Mouse (Mus musculus) T-helper 1 cell (primary cell): Measurements from ENCODE around the gene Ufc1.

ENCODE experiments used
- in situ Hi-C: fragments of 300-600 bp; cut with MboI, MseI; formaldehyde crosslinking; loops from one replicate; pipeline ENCODE4 v1.15.1; 2025; ENCODE audit warnings: high pct_unique_total_duplicates

Ufc1 gene

DNA sequence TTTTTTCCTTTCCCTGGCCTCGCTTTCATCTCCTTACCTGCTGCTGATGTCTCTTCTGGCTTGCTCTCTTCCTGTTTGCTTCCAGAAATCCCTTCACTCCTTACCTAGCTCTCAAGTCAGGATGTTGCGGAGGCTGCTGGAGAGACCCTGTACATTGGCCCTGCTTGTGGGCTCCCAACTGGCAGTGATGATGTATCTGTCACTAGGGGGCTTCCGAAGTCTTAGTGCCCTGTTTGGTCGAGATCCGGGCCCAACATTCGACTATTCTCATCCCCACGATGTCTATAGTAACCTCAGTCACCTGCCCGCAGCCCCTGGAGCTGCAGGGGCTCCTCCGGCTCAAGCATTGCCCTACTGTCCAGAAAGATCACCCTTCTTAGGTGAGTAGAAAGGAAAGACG is 23.2 kb downstream of the Ufc1 start:
- in situ Hi-C loops: no loop called here

DNA sequence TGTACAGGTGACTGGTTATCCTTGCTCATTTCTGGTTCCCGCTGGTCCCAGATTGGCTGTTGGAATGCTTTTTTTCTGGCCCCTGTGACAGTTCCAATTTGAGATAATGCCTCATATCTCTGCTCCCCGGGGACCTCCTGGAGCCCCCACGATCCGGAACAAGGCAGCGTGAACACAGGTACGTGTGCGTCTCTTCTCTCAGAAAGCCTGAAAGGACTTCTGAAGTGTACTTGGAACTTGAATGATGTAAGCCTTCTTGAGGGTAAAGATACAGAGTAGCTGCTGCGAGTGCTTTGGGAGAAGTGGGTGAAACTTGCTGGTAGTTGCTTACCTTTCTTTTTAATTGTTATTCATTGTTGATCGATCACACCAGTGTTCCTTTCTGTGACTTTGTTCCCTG is 23.6 kb downstream of the Ufc1 start:
- in situ Hi-C loops: no loop called here

DNA sequence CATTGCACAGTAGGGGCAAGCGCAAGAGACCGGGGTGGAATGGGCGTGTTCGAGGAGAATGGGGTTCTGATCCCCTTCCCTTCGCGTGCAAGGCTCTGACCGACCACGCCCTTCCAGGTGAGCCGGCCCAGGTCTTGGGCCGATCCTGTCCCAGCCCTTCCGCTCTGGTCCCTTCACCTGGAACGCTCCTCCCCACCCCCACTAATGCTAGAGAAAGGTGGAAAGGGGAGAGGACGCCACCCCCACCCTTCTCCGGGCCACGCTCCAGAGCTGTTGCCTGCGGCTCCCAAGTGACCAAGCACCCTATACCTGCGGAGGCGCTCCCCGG is 24.3 kb downstream of the Ufc1 start:
- in situ Hi-C loops: no loop called here

- in situ Hi-C loops: no loop called here
These were observed 24.8 kb downstream of the Ufc1 start, which contains the start of gene B4galt3 for GRCm38 (mm10) chr1:171269848-171270572. Gene B4galt3 (plus strand): TSS chr1:171270328.

DNA sequence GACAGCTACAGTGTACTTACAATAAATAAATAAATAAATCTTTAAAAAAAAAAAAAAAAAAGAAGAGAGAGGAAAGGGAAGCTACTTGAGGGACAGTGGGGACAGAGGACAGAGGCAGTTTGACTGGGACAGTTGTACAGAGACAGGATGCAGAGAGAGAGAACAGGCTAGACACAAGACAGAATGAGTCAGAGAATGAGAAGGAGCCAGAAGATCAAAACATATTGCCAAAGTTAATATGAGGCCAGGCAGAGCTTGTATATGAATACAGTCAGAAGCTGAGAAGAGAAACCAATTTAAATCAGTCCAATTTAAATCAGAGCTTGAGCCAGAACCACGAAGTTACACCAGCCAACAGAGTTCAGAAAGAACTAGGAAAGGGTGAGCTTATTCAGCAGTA is 26.5 kb downstream of the Ufc1 start:
- in situ Hi-C loops: no loop called here

- in situ Hi-C loops: no loop called here
These were observed 28.7 kb downstream of the Ufc1 start for GRCm38 (mm10) chr1:171265971-171266744.

GRCm38 (mm10) chr1:171263666-171264461 is 31.0 kb downstream of the Ufc1 start:
- in situ Hi-C loops: no loop called here

DNA sequence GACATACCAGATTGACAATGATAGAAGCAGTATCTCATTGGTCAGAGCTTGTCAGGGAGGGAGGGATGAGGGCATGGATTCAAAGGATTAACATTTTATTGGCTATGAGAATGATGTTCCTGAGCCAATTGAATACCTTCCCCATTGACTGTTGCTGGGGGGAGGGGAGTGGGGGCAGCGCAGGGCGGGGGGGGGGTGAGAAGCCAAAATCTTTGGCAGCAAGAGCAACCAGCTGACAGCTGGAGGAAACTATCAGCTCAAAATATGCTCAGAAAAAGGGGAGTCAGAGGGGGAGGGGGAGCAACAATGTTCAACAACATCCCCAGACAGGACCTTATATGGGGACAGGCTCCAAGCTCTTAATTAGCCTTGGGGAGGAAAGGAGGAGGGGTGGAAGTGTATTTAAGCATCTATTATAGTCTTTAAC is 31.6 kb downstream of the Ufc1 start:
- in situ Hi-C loops: no loop called here

GRCm38 (mm10) chr1:171262594-171263130 is 32.2 kb downstream of the Ufc1 start:
- in situ Hi-C loops: no loop called here

DNA sequence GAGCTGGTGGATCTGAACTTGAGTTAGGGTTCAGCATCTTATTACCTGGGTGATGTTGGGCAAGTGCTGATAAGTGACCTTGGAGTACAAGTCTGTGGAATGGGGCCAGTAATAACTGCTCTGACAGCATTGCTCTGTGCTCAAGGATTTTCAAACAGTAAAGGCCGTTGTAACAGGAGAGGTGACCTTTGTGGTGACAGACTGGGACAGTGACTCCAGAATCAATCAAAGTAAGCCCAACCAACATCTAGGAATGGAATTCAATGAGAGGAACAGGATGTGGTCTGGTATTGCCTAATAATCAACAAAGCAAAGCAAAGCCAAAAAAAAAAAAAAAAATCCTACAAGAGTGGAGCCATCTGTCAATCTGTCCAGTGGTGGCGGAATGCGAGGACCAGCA is 34.5 kb downstream of the Ufc1 start:
- in situ Hi-C loops: no loop called here

GRCm38 (mm10) chr1:171258921-171259320 is 35.9 kb downstream of the Ufc1 start:
- in situ Hi-C loops: no loop called here

DNA sequence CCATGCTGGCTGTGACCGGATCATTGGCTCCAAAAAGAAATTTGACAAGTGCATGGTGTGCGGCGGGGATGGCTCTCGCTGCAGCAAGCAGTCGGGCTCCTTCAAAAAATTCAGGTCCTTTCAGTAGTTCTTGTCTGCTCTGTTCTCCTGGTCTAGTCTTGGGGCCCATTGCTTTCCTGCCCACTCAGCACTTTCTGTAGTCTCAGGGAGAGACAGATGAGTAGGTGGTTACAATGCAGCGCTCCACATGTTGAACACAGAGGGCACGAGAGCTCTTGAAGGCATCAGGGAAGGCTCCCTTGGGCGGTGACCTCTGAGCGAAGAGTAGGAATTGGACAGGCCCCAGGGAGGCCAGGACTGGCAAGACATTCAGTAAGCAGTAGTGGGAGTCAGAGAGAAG is 37.0 kb downstream of the Ufc1 start:
- in situ Hi-C loops: no loop called here

- in situ Hi-C loops: no loop called here
These were observed 37.8 kb downstream of the Ufc1 start for GRCm38 (mm10) chr1:171256937-171257548.

GRCm38 (mm10) chr1:171256095-171256818 is 38.6 kb downstream of the Ufc1 start:
- in situ Hi-C loops: no loop called here

- in situ Hi-C loops: no loop called here
These were observed 42.4 kb downstream of the Ufc1 start for GRCm38 (mm10) chr1:171252415-171252814.

DNA sequence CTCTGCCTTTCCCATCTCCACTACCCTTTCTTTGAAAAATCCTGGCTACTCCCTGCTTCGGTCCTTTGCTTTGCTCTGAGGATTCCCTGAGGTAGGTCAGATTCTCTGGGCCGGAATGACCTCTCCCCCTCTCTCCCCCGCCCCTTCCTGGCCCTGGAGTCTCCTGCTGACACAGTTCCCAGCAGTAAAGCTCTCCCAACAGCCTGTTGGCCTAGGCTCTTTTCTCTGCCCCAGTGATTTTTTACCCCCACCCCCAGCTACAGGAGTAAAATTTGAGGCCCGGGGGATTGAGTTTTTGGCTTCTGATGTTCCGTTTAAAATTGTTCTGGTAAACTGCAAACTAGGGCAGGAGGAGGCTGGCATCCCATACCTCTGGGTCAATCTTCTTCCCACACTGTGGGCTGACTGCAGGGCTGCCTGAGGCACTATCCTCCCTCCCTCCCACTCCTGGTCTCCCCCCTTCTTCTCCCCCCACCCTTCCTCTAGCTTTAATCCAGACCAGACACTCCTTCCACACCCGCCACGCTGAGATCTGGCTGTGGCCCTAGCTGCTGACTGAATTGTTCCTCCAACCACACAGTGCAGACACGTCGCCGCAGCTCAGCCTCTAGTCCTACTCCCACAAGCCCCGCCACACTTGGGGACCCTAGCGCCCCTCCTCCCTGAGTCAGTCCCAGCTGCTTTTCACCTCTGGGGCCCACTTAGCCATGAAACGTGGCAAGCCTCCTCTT is 43.1 kb downstream of the Ufc1 start:
- in situ Hi-C loops: no loop called here

GRCm38 (mm10) chr1:171250680-171251593 is 43.9 kb downstream of the Ufc1 start, which contains the start of gene Ndufs2:
Gene Ndufs2 (minus strand): TSS chr1:171251388.
- in situ Hi-C loops: no loop called here

DNA sequence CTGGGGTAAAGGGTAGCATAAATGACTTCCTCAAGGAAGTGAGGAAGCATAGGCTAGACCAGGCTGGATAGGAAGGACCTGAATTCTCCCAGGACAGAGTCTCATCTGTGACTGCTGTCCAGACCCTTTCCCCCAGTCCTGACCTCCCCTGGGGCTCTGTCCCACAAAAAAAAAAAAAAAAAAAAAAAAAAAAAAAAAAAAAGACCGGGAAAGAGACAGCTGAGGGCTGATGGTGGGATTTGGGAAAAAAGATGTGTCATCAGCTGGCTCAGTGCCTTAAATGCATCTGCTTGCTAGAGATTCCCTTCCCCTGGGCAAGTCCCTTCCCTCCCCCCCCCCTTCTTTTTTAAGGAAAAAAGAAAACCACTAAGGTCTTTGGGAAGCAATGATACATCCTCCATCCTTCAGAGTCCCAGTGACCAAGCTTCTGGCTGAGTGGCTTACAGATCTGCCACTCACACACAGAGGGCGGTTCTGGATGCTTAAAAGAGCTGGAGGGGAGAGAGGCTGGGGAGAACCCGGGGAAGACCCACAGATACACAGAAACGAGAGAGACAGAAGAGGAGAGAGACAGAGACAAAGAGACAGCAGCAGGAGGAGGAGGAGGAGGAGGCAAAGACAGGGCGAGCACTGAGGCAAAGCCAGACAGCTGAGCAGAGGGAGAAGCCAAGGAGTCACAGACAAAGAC is 44.8 kb downstream of the Ufc1 start, which contains the start of gene Adamts4:
Gene Adamts4 (plus strand): TSS at position 509 of the 688 bp plus-strand sequence.
- in situ Hi-C loops: no loop called here
